Mouse (Mus musculus) erythroid progenitor cell, adult 5-6 weeks (primary cell): ENCODE data around the gene Kif13a. TPM values are rescaled to one million over a fixed set of nuclear protein-coding genes. Genes with fewer than 3 reads are reported as not detected.

Experiments
- ATAC-seq: replicated peaks from 2 replicates; pipeline ENCODE4 v1.8.0; 2016; ENCODE audit warnings: moderate number of reproducible peaks, mild to moderate bottlenecking, moderate TSS enrichment, inconsistent platforms; ENCODE audit not compliant: poor library complexity, low FRiP score, severe bottlenecking
- total RNA-seq, 2 experiments: library from RNA; stranded (forward) in 1 of 2; stranded (reverse) in 1 of 2; fragments of 150-400 nt in 1 of 2; fragments of 186-747, 209-891 nt in 1 of 2; gene quantifications; 2 replicates each; pipeline versions ENCODE4 v1.2.3 to v1.2.4; 2015 to 2017; ENCODE audit warnings: low replicate concordance in 2 of 2

Kif13a gene
- total RNA-seq, 2 experiments from 2014 or later, result 1.7 to 6.5 TPM

- ATAC-seq, result no peak
Measured at GRCm38 (mm10) chr13:46844561-46845235, 85.0 kb downstream of the Kif13a start.

- ATAC-seq, result no peak
Measured at GRCm38 (mm10) chr13:46843646-46844045, 86.0 kb downstream of the Kif13a start.

- no peak for ATAC-seq
Measured at GRCm38 (mm10) chr13:46842185-46842584, 87.5 kb downstream of the Kif13a start.

GRCm38 (mm10) chr13:46841668-46842067 lies 88.0 kb downstream of the Kif13a start:
- no peak for ATAC-seq

GRCm38 (mm10) chr13:46840676-46841075 lies 89.0 kb downstream of the Kif13a start:
- ATAC-seq, result no peak

- no peak for ATAC-seq
Measured at GRCm38 (mm10) chr13:46839236-46839635, 90.4 kb downstream of the Kif13a start.

- ATAC-seq, result no peak
Measured at GRCm38 (mm10) chr13:46838551-46838950, 91.1 kb downstream of the Kif13a start.

GRCm38 (mm10) chr13:46835351-46835750 lies 94.3 kb downstream of the Kif13a start:
- no peak for ATAC-seq

GRCm38 (mm10) chr13:46834805-46835204 lies 94.9 kb downstream of the Kif13a start:
- ATAC-seq, result no peak

- no peak for ATAC-seq
Measured at GRCm38 (mm10) chr13:46833586-46833985, 96.1 kb downstream of the Kif13a start.

- no peak for ATAC-seq
Measured at GRCm38 (mm10) chr13:46832956-46833355, 96.7 kb downstream of the Kif13a start.

- ATAC-seq, result no peak
Measured at GRCm38 (mm10) chr13:46823271-46823670, 106.4 kb downstream of the Kif13a start.

GRCm38 (mm10) chr13:46822200-46822599 lies 107.5 kb downstream of the Kif13a start:
- no peak for ATAC-seq

GRCm38 (mm10) chr13:46819729-46820223 lies 109.9 kb downstream of the Kif13a start:
- ATAC-seq, result no peak

- no peak for ATAC-seq
Measured at GRCm38 (mm10) chr13:46819202-46819728, 110.4 kb downstream of the Kif13a start.

GRCm38 (mm10) chr13:46818374-46818773 lies 111.3 kb downstream of the Kif13a start:
- ATAC-seq, result no peak

GRCm38 (mm10) chr13:46812648-46813184 lies 117.0 kb downstream of the Kif13a start:
- ATAC-seq, result no peak

GRCm38 (mm10) chr13:46811696-46812095 lies 118.0 kb downstream of the Kif13a start:
- ATAC-seq, result no peak

- no peak for ATAC-seq
Measured at GRCm38 (mm10) chr13:46810613-46811012, 119.1 kb downstream of the Kif13a start.

- ATAC-seq, result peak; percentile 30; the same call in 1 of the 2 replicates
Measured at GRCm38 (mm10) chr13:46810098-46810497, 119.6 kb downstream of the Kif13a start.

GRCm38 (mm10) chr13:46807901-46808300 lies 121.8 kb downstream of the Kif13a start:
- ATAC-seq, result no peak
